Mouse (Mus musculus) cerebellum, adult 2 months (tissue): ENCODE results near the gene Tubg2. TPM values are rescaled to one million over a fixed set of nuclear protein-coding genes. Genes with fewer than 3 reads are reported as not detected.
A peak's percentile ranks its signal among the peaks of the same experiment; 100 is the strongest.

Experiments
- DNase-seq, 2 experiments: peaks; one replicate each; pipeline ENCODE4 v3.0.0; 2021
- H3K27ac ChIP-seq: fragments of 200-500 bp; 2 replicates; pipeline ENCODE4 v1.5.1; 2012; ENCODE audit warnings: low read length, control low read depth, inconsistent platforms; ENCODE audit not compliant: insufficient read depth
- H3K27me3 ChIP-seq: fragments of 200-500 bp; 2 replicates; pipeline ENCODE4 v1.6.1; 2012; ENCODE audit warnings: inconsistent platforms, mild to moderate bottlenecking, low read length, moderate library complexity; ENCODE audit not compliant: control insufficient read depth, insufficient read depth
- H3K4me1 ChIP-seq: fragments of 200-500 bp; 2 replicates; pipeline ENCODE4 v1.6.1; 2011; ENCODE audit warnings: low read length; ENCODE audit not compliant: control insufficient read depth, insufficient read depth
- H3K4me3 ChIP-seq: fragments of 200-500 bp; replicated peaks from 2 replicates; pipeline ENCODE3; 2011; ENCODE audit warnings: mild to moderate bottlenecking, low read depth, low read length, control low read depth; ENCODE audit not compliant: insufficient read depth
- CTCF ChIP-seq: fragments of 200-500 bp; IDR thresholded peaks from 2 replicates; pipeline ENCODE4 v1.5.1; 2011; ENCODE audit warnings: low read depth, mild to moderate bottlenecking, control low read depth, low read length, moderate library complexity, borderline replicate concordance; ENCODE audit not compliant: insufficient read depth
- POLR2A ChIP-seq: fragments of 200-500 bp; IDR thresholded peaks from 2 replicates; pipeline ENCODE4 v1.6.1; 2011; ENCODE audit warnings: low read length, control low read depth, borderline replicate concordance; ENCODE audit not compliant: insufficient read depth
- WGBS: fragments of 180-500 bp; shearing (Covaris S2); methylation state at CpG from one replicate; pipeline ENCODE4 v1.1.7; 2018; 5-methylcytosine and 5-hydroxymethylcytosine counted together
- polyA plus RNA-seq: library from polyadenylated mRNA; depleted of rRNA; stranded (reverse); fragments of >200 nt; gene quantifications from 2 replicates; pipeline ENCODE4 v1.2.3, GENCODE M21; 2012

Gene Tubg2
- polyA plus RNA-seq, 1 experiment: 47.8 TPM

DNA sequence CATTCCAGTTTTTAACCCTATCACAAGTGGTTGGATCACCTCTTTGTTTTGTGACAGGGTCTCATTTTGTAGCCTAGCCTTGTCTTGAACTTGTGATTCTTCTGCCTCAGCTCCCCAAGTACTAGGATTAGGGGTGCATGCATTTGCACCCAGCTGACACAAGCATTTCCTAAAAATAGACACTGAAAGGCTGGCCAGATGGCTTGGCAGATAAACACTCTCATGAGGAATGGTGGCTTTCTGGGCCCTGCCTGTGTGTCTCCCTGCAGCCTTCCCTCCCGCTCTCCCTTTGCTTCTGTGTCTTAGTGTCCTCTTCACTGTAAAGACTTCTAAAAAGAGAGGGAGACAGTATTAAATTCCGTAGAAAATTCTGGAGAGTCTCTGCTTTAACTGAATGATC is 24.5 kb upstream of the Tubg2 start:
- Histone ChIP-seq H3K27ac (peak overlapping the region; percentile 58; the same call in 1 of the 2 replicates), H3K27me3 (no peaks in the 10 kb centered on the region), H3K4me1 (peaks cover 22% of the 10 kb centered on the region), H3K4me3 (no peak overlapping the region)
- no peak for TF ChIP-seq POLR2A
- TF ChIP-seq CTCF: no peak
- peak; percentile 62 to 85 for DNase-seq
- WGBS: 24% methylated on average over 2 of the region's 2 CpGs

DNA sequence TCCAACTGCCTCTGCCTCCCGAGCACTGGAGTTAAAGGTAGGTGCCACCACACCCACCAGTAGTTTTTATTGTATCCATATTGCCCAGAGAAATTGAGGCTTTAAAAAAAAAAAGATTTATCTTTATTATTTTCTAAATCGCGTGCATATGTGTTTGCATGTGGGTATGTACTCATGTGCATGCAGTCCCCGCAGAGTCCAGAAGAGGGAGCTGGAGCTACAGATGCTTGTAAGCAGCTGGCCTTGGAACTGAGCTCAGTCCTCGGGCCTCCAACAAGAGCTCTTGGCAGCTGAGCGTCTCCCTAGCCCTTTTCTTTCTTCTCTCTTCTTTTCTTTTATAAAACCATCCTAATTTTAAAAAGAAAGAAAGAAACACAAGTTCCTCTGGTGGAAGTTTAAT is 24.0 kb upstream of the Tubg2 start:
- 82% methylated on average over 6 of the region's 6 CpGs for WGBS
- Histone ChIP-seq H3K4me3 (no peak overlapping the region), H3K27me3 (no peaks in the 10 kb centered on the region), H3K27ac (0 out of 2 replicates have a peak overlapping the region, but pooled peaks have one; percentile 58), H3K4me1 (peaks cover 22% of the 10 kb centered on the region)
- TF ChIP-seq POLR2A (no peak), CTCF (peak; percentile 46; the same call in 1 of the 2 replicates)
- DNase-seq: no peak

DNA sequence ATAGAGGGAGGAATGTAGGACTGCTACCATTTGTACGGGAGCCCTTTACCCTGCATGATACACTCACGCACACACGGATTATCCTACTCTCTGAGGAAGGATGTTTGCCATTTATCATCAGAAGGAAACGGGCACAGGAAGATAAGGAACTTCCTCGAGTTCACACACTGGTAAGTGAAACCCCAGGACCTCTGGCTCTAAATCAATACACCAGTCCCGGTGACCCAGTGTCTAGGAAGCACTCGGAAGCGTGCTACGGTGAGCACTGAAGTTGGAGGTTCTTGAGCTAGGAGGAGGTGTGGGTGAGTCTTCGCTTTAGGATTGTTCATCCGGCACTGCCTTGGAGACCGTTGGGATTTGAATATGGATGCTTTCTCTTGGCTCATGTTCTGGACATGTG is 22.7 kb upstream of the Tubg2 start:
- H3K27ac ChIP-seq: no peak overlapping the region
- H3K4me3 ChIP-seq: no peak overlapping the region
- H3K27me3 ChIP-seq: no peaks in the 10 kb centered on the region
- 33% methylated on average over 12 of the region's 12 CpGs for WGBS
- peaks cover 22% of the 10 kb centered on the region for H3K4me1 ChIP-seq
- TF ChIP-seq POLR2A (no peak), CTCF (no peak)
- no peak for DNase-seq

DNA sequence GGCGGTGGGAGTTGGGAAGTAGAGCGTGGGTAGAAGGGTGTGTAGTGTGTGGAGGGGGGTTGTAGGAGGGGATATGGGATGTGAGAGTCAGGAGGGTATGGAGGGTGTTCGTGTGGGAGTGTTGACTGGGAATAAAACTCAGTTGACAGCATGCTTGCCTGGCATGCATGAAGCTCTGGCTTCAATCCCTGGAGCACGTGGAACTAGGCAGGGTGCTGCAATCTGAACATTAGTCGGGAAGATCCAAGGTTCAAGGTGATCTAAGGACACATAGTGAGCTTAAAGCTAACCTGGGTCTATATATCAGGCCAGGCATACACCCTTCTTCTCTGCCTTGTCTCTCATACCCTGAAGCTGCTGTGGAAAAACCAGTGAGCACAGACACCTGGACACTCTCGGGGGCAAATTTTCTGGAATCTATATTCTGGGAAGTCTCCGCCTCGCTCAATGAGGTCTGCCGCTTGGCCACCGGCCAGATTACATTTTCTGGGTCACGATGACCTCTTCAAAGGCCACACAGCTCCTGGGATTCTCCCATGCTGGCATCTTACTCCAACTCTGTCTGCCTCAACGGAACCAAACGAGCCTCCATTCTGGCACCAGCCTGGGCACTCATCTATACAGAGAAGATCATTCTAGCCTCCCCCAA is 21.4 kb upstream of the Tubg2 start:
- WGBS: 38% methylated on average over 13 of the region's 13 CpGs
- no peak overlapping the region for H3K4me3 ChIP-seq
- H3K27me3 ChIP-seq: no peaks in the 10 kb centered on the region
- H3K27ac ChIP-seq: no peak overlapping the region
- peaks cover 23% of the 10 kb centered on the region for H3K4me1 ChIP-seq
- peak in 1 of 2 experiments; percentile 45 for DNase-seq
- no peak for TF ChIP-seq CTCF
- no peak for TF ChIP-seq POLR2A

DNA sequence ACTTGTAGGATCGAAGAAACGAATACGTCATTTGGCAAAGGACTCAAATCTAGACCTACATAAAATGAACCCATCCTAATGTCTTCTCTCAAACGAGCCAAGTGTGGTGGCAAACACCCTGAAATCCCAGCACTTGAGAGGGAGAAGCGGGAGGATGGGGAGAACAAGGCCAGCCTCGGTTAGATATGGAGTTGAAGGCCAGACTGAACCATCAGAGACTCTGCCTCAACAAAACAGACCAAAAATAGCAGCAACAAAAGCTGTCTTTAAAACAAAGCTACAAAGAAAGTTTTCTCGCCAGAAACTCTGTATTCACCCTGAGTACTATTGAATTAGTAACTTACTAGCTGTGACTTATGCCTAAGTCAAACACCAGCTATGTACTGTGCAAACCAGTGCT is 18.7 kb upstream of the Tubg2 start:
- no peak for TF ChIP-seq CTCF
- TF ChIP-seq POLR2A: no peak
- H3K27ac ChIP-seq: no peak overlapping the region
- no peak for DNase-seq
- WGBS: 79% methylated on average over 7 of the region's 7 CpGs
- H3K4me3 ChIP-seq: no peak overlapping the region
- H3K4me1 ChIP-seq: peaks cover 9% of the 10 kb centered on the region; the same call in 1 of the 2 replicates
- H3K27me3 ChIP-seq: no peaks in the 10 kb centered on the region

DNA sequence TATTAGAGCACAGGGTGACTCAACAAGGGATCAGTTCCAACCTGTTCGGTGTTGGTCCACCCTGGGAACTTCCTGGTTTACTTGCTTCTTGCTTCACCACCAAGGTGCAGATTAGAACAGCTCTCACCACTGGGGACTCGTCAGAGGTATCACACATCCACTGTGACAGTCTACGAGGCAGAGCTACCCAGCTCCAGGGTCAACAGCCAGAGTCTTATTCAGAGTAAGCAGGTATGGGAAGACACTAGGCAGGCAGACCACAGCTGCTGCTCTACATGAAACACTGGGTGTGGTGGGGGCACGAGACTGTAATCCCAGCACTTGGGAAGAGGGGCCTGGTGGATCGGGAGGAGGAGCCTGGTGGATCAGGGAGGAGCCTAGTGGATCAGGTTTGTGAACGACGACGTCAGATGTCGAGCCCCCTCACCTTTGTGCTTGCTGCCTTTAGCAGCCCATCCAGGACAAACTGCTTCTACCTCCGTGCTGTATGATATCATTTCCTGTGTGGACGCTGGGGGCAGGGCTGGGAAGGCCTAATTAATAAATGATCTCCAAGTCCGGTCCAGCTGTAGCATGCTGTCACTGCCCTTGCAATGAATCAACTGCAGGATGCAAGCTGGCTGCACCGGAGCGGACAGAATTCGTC is 17.0 kb upstream of the Tubg2 start:
- H3K27me3 ChIP-seq: no peaks in the 10 kb centered on the region
- H3K4me3 ChIP-seq: no peak overlapping the region
- TF ChIP-seq CTCF: no peak
- TF ChIP-seq POLR2A: no peak
- DNase-seq: no peak
- no peak overlapping the region for H3K27ac ChIP-seq
- WGBS: 37% methylated on average over 15 of the region's 15 CpGs
- H3K4me1 ChIP-seq: peaks cover 9% of the 10 kb centered on the region; the same call in 1 of the 2 replicates

DNA sequence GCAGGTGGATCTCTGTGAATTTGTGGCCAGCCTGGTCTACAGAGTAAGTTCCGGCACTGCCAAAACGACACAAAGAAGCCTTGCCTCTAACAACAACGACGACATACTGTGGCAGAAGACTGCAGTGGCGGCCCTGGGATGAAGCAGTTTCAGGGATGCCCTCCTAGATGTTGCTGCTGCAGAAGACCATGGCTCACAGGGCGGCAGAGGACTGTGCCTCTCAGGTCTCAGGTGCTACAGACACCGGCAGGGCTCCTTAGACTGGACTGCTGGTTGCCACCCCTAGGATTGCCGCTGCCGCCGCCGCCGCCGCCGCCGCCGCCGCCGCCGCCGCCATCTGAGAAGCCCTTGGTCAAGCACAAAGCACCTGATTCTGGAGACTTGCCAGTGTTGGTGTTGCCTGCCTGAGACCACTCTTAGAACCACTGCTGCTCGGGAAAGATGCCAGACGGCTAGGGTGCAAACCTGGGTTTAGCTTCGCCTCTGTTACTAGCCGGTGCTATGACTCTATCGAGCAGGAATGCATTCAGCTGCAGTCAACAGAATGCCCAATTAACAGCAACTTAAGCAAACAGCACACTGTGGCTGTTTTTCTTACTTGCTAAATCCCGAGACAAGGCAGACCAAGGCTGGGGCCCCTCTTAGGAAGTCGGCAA is 15.4 kb upstream of the Tubg2 start:
- H3K4me1 ChIP-seq: peaks cover 4% of the 10 kb centered on the region; the same call in 1 of the 2 replicates
- peak overlapping the region; percentile 65 for H3K4me3 ChIP-seq
- DNase-seq: no peak
- H3K27me3 ChIP-seq: no peaks in the 10 kb centered on the region
- H3K27ac ChIP-seq: no peak overlapping the region
- TF ChIP-seq CTCF: no peak
- no peak for TF ChIP-seq POLR2A
- 52% methylated on average over 27 of the region's 27 CpGs for WGBS
